ENCODE assay signal across 9 mouse cellular contexts in genomic region chr10:4120708-4121107, GRCm38 (mm10).
DNase-seq lines count a peak whose midpoint lies in the region; ATAC-seq and TF ChIP-seq lines count a peak whose summit lies in the region.
"Had no signal": no experiment of that assay in that cellular context is flagged by ENCODE, and none has a peak within 500 bp of the region (broad histone marks: within the 10 kb centered on the region; RNA-seq: fewer than 3 reads in every experiment).

No protein-coding gene starts in this region.

- no peak overlapping the region for H3K4me2 ChIP-seq in heart, embryonic 13.5 days
- no peak overlapping the region for H3K4me2 ChIP-seq in midbrain, embryonic 13.5 days (replicated peaks)
- H3K4me2 ChIP-seq: limb, embryonic 13.5 days had no signal

- no peak overlapping the region for H3K9ac ChIP-seq in heart, embryonic 13.5 days
- H3K9ac ChIP-seq in midbrain, embryonic 13.5 days (replicated peaks): no peak overlapping the region
- H3K9ac ChIP-seq: limb, embryonic 13.5 days had no signal

- ATAC-seq in heart, embryonic 13.5 days (ENCODE audit: extremely low read depth, insufficient number of reproducible peaks, low FRiP score, low TSS enrichment): peak; percentile 19; the same call in 1 of the 2 replicates
- ATAC-seq in midbrain, embryonic 13.5 days: no peak

- DNase-seq in spleen, adult 2 months (ENCODE audit: low read depth in 1 of 2, low spot score in 2 of 2): no peak
- DNase-seq in spleen, postnatal 14 days (ENCODE audit: low spot score in 2 of 2): no peak
- DNase-seq in kidney, postnatal 36 days: peak; percentile 66 to 82
- DNase-seq in thymus, postnatal 14 days: peak; percentile 53
- DNase-seq in embryo, embryonic 10.5 days (ENCODE audit: low spot score): no peak
- DNase-seq in neural tube, embryonic 10.5 days (ENCODE audit: extremely low spot score, low spot score): no peak

- H3K4me3 ChIP-seq in spleen, adult 2 months (ENCODE audit: extremely low read depth, insufficient read depth, insufficient read length): no peak overlapping the region
- H3K4me3 ChIP-seq in heart, embryonic 13.5 days: no peak overlapping the region
- H3K4me3 ChIP-seq in midbrain, embryonic 13.5 days (replicated peaks): no peak overlapping the region
- H3K4me3 ChIP-seq: limb, embryonic 13.5 days had no signal

- no peak for TF ChIP-seq CTCF in spleen, adult 2 months (IDR thresholded peaks at IDR 0.05; ENCODE audit: extremely low read depth, insufficient read depth, insufficient read length, insufficient replicate concordance)

- no peaks in the 10 kb centered on the region for H3K9me3 ChIP-seq in heart, embryonic 13.5 days
- H3K9me3 ChIP-seq in midbrain, embryonic 13.5 days: no peaks in the 10 kb centered on the region
- H3K9me3 ChIP-seq: limb, embryonic 13.5 days had no signal

- no peaks in the 10 kb centered on the region for H3K27me3 ChIP-seq in spleen, adult 2 months (ENCODE audit: control insufficient read depth, insufficient read depth, low read length)
- H3K27me3 ChIP-seq in heart, embryonic 13.5 days (replicated peaks): no peaks in the 10 kb centered on the region
- no peaks in the 10 kb centered on the region for H3K27me3 ChIP-seq in midbrain, embryonic 13.5 days
- H3K27me3 ChIP-seq: limb, embryonic 13.5 days had no signal

- H3K36me3 ChIP-seq in spleen, adult 2 months (ENCODE audit: control insufficient read depth, insufficient read depth, low read length): no peaks in the 10 kb centered on the region
- H3K36me3 ChIP-seq in heart, embryonic 13.5 days: no peaks in the 10 kb centered on the region
- H3K36me3 ChIP-seq in midbrain, embryonic 13.5 days: no peaks in the 10 kb centered on the region

- TF ChIP-seq POLR2A in spleen, adult 2 months (IDR thresholded peaks at IDR 0.05; ENCODE audit: low read depth, low read length): no peak

- H3K4me1 ChIP-seq in spleen, adult 2 months (ENCODE audit: control insufficient read depth, insufficient read depth, insufficient read length): peaks cover 12% of the 10 kb centered on the region
- peaks cover 42% of the 10 kb centered on the region for H3K4me1 ChIP-seq in heart, embryonic 13.5 days
- H3K4me1 ChIP-seq in midbrain, embryonic 13.5 days (replicated peaks): peaks cover 7% of the 10 kb centered on the region

- peak overlapping the region; percentile 49 for H3K27ac ChIP-seq in spleen, adult 2 months (ENCODE audit: insufficient read depth, low read length)
- H3K27ac ChIP-seq in heart, embryonic 13.5 days (replicated peaks): peak overlapping the region; percentile 68
- no peak overlapping the region for H3K27ac ChIP-seq in midbrain, embryonic 13.5 days
- H3K27ac ChIP-seq: limb, embryonic 13.5 days had no signal

- 18% methylated on average over 10 of the region's 10 CpGs for WGBS in spleen, adult 2 months
- WGBS in heart, embryonic 13.5 days: 68% methylated on average over 10 of the region's 10 CpGs
- 92% methylated on average over 10 of the region's 10 CpGs for WGBS in midbrain, embryonic 13.5 days

Comparison
In these comparisons a context has a peak if more than half of its experiments do, and no peak if none do; other contexts are left out.
1. DNase-seq: peak in kidney, postnatal 36 days (2 of 2) and thymus, postnatal 14 days (single experiment); none in spleen, adult 2 months (0 of 2), spleen, postnatal 14 days (0 of 2), embryo, embryonic 10.5 days (single experiment) and neural tube, embryonic 10.5 days (single experiment).